Mouse (Mus musculus): ENCODE data around the gene Pxdc1. TPM values are rescaled to one million over a fixed set of nuclear protein-coding genes. Genes with fewer than 3 reads are reported as not detected.

The Pxdc1 gene
- polyA plus RNA-seq, 1 experiment from 2014 or later: 19.3 TPM

- Histone ChIP-seq H3K9ac (ENCODE audit: low read length) (no peak overlapping the region), H3K4me2 (ENCODE audit: low read depth, low read length) (no peak overlapping the region), H3K4me1 (ENCODE audit: control insufficient read depth, insufficient read depth, low read length) (peaks cover 23% of the 10 kb centered on the region), H3K27ac (ENCODE audit: low read length) (no peak overlapping the region), H3K9me3 (replicated peaks; ENCODE audit: control insufficient read depth, low read length) (no peaks in the 10 kb centered on the region), H3K36me3 (ENCODE audit: control insufficient read depth, insufficient read depth) (no peaks in the 10 kb centered on the region), H3K27me3 (ENCODE audit: control insufficient read depth, insufficient read depth, low read length) (0 out of 2 replicates have a peak, but pooled peaks cover under 1% of the 10 kb centered on the region), H3K4me3 (ENCODE audit: low read length) (no peak overlapping the region)
- WGBS: 88% methylated on average over 5 of the region's 5 CpGs
- no peak for ATAC-seq (replicated peaks; ENCODE audit: extremely low read depth, insufficient read depth, low FRiP score)
Observed at GRCm38 (mm10) chr13:34645519-34645918, 7.8 kb downstream of the Pxdc1 start.

GRCm38 (mm10) chr13:34644401-34644800, 8.9 kb downstream of the Pxdc1 start:
- Histone ChIP-seq H3K36me3 (ENCODE audit: control insufficient read depth, insufficient read depth) (no peaks in the 10 kb centered on the region), H3K9me3 (replicated peaks; ENCODE audit: control insufficient read depth, low read length) (no peaks in the 10 kb centered on the region), H3K4me3 (ENCODE audit: low read length) (no peak overlapping the region), H3K9ac (ENCODE audit: low read length) (no peak overlapping the region), H3K27ac (ENCODE audit: low read length) (no peak overlapping the region), H3K27me3 (ENCODE audit: control insufficient read depth, insufficient read depth, low read length) (no peaks in the 10 kb centered on the region), H3K4me2 (ENCODE audit: low read depth, low read length) (no peak overlapping the region), H3K4me1 (ENCODE audit: control insufficient read depth, insufficient read depth, low read length) (peaks cover 21% of the 10 kb centered on the region)
- 75% methylated on average over 14 of the region's 14 CpGs for WGBS
- no peak for ATAC-seq (replicated peaks; ENCODE audit: extremely low read depth, insufficient read depth, low FRiP score)

GRCm38 (mm10) chr13:34643926-34644325, 9.4 kb downstream of the Pxdc1 start:
- H3K27ac ChIP-seq (ENCODE audit: low read length): no peak overlapping the region
- 72% methylated on average over 4 of the region's 4 CpGs for WGBS
- ATAC-seq (replicated peaks; ENCODE audit: extremely low read depth, insufficient read depth, low FRiP score): no peak
- H3K27me3 ChIP-seq (ENCODE audit: control insufficient read depth, insufficient read depth, low read length): no peaks in the 10 kb centered on the region
- peaks cover 21% of the 10 kb centered on the region for H3K4me1 ChIP-seq (ENCODE audit: control insufficient read depth, insufficient read depth, low read length)
- H3K9ac ChIP-seq (ENCODE audit: low read length): no peak overlapping the region
- no peaks in the 10 kb centered on the region for H3K36me3 ChIP-seq (ENCODE audit: control insufficient read depth, insufficient read depth)
- H3K9me3 ChIP-seq (replicated peaks; ENCODE audit: control insufficient read depth, low read length): no peaks in the 10 kb centered on the region
- H3K4me3 ChIP-seq (ENCODE audit: low read length): no peak overlapping the region
- H3K4me2 ChIP-seq (ENCODE audit: low read depth, low read length): no peak overlapping the region

GRCm38 (mm10) chr13:34642941-34643875, 10.1 kb downstream of the Pxdc1 start:
- Histone ChIP-seq H3K27me3 (ENCODE audit: control insufficient read depth, insufficient read depth, low read length) (no peaks in the 10 kb centered on the region), H3K4me1 (ENCODE audit: control insufficient read depth, insufficient read depth, low read length) (peaks cover 15% of the 10 kb centered on the region), H3K9me3 (replicated peaks; ENCODE audit: control insufficient read depth, low read length) (no peaks in the 10 kb centered on the region), H3K27ac (ENCODE audit: low read length) (no peak overlapping the region), H3K4me3 (ENCODE audit: low read length) (no peak overlapping the region), H3K36me3 (ENCODE audit: control insufficient read depth, insufficient read depth) (peaks cover under 1% of the 10 kb centered on the region; the same call in 1 of the 2 replicates), H3K9ac (ENCODE audit: low read length) (no peak overlapping the region), H3K4me2 (ENCODE audit: low read depth, low read length) (no peak overlapping the region)
- no peak for ATAC-seq (replicated peaks; ENCODE audit: extremely low read depth, insufficient read depth, low FRiP score)
- 33% methylated on average over 7 of the region's 7 CpGs for WGBS

- no peak for ATAC-seq (replicated peaks; ENCODE audit: extremely low read depth, insufficient read depth, low FRiP score)
- Histone ChIP-seq H3K27me3 (ENCODE audit: control insufficient read depth, insufficient read depth, low read length) (no peaks in the 10 kb centered on the region), H3K4me3 (ENCODE audit: low read length) (no peak overlapping the region), H3K9me3 (replicated peaks; ENCODE audit: control insufficient read depth, low read length) (no peaks in the 10 kb centered on the region), H3K27ac (ENCODE audit: low read length) (no peak overlapping the region), H3K4me2 (ENCODE audit: low read depth, low read length) (no peak overlapping the region), H3K4me1 (ENCODE audit: control insufficient read depth, insufficient read depth, low read length) (peaks cover 8% of the 10 kb centered on the region), H3K36me3 (ENCODE audit: control insufficient read depth, insufficient read depth) (peaks cover 4% of the 10 kb centered on the region; the same call in 1 of the 2 replicates), H3K9ac (ENCODE audit: low read length) (no peak overlapping the region)
- WGBS: 54% methylated on average over 2 of the region's 2 CpGs
Observed at GRCm38 (mm10) chr13:34641066-34641465, 12.2 kb downstream of the Pxdc1 start.

GRCm38 (mm10) chr13:34635978-34636377, 17.3 kb downstream of the Pxdc1 start:
- Histone ChIP-seq H3K4me2 (ENCODE audit: low read depth, low read length) (no peak overlapping the region), H3K36me3 (ENCODE audit: control insufficient read depth, insufficient read depth) (peaks cover 9% of the 10 kb centered on the region), H3K4me1 (ENCODE audit: control insufficient read depth, insufficient read depth, low read length) (no peaks in the 10 kb centered on the region), H3K4me3 (ENCODE audit: low read length) (no peak overlapping the region), H3K9ac (ENCODE audit: low read length) (no peak overlapping the region), H3K9me3 (replicated peaks; ENCODE audit: control insufficient read depth, low read length) (no peaks in the 10 kb centered on the region), H3K27ac (ENCODE audit: low read length) (no peak overlapping the region), H3K27me3 (ENCODE audit: control insufficient read depth, insufficient read depth, low read length) (no peaks in the 10 kb centered on the region)
- WGBS: 34% methylated on average over 5 of the region's 5 CpGs
- ATAC-seq (replicated peaks; ENCODE audit: extremely low read depth, insufficient read depth, low FRiP score): no peak

GRCm38 (mm10) chr13:34630319-34630718, 23.0 kb downstream of the Pxdc1 start:
- no peak overlapping the region for H3K9ac ChIP-seq (ENCODE audit: low read length)
- WGBS: 90% methylated on average over 8 of the region's 8 CpGs
- H3K27ac ChIP-seq (ENCODE audit: low read length): no peak overlapping the region
- no peak for ATAC-seq (replicated peaks; ENCODE audit: extremely low read depth, insufficient read depth, low FRiP score)
- no peaks in the 10 kb centered on the region for H3K9me3 ChIP-seq (replicated peaks; ENCODE audit: control insufficient read depth, low read length)
- no peak overlapping the region for H3K4me2 ChIP-seq (ENCODE audit: low read depth, low read length)
- peaks cover 7% of the 10 kb centered on the region for H3K36me3 ChIP-seq (ENCODE audit: control insufficient read depth, insufficient read depth)
- H3K4me3 ChIP-seq (ENCODE audit: low read length): no peak overlapping the region
- no peaks in the 10 kb centered on the region for H3K27me3 ChIP-seq (ENCODE audit: control insufficient read depth, insufficient read depth, low read length)
- H3K4me1 ChIP-seq (ENCODE audit: control insufficient read depth, insufficient read depth, low read length): no peaks in the 10 kb centered on the region

- peaks cover 7% of the 10 kb centered on the region for H3K36me3 ChIP-seq (ENCODE audit: control insufficient read depth, insufficient read depth)
- whole genome bisulfite sequencing: 93% methylated on average over 5 of the region's 5 CpGs
- ATAC-seq (replicated peaks; ENCODE audit: extremely low read depth, insufficient read depth, low FRiP score): no peak
Observed at GRCm38 (mm10) chr13:34629741-34630140, 23.5 kb downstream of the Pxdc1 start.

GRCm38 (mm10) chr13:34627446-34627845, 25.8 kb downstream of the Pxdc1 start:
- 48% methylated on average over 3 of the region's 3 CpGs for WGBS
- Histone ChIP-seq H3K36me3 (ENCODE audit: control insufficient read depth, insufficient read depth) (peaks cover 2% of the 10 kb centered on the region; the same call in 1 of the 2 replicates), H3K4me1 (ENCODE audit: control insufficient read depth, insufficient read depth, low read length) (no peaks in the 10 kb centered on the region), H3K9ac (ENCODE audit: low read length) (no peak overlapping the region), H3K27me3 (ENCODE audit: control insufficient read depth, insufficient read depth, low read length) (no peaks in the 10 kb centered on the region), H3K4me2 (ENCODE audit: low read depth, low read length) (no peak overlapping the region), H3K9me3 (replicated peaks; ENCODE audit: control insufficient read depth, low read length) (no peaks in the 10 kb centered on the region), H3K4me3 (ENCODE audit: low read length) (no peak overlapping the region), H3K27ac (ENCODE audit: low read length) (no peak overlapping the region)
- ATAC-seq (replicated peaks; ENCODE audit: extremely low read depth, insufficient read depth, low FRiP score): no peak

More at GRCm38 (mm10) chr13:34629741-34630140, 23.5 kb downstream of the Pxdc1 start:
- H3K4me3 ChIP-seq (ENCODE audit: low read length): no peak overlapping the region
- H3K4me2 ChIP-seq (ENCODE audit: low read depth, low read length): no peak overlapping the region
- no peaks in the 10 kb centered on the region for H3K27me3 ChIP-seq (ENCODE audit: control insufficient read depth, insufficient read depth, low read length)
- no peaks in the 10 kb centered on the region for H3K4me1 ChIP-seq (ENCODE audit: control insufficient read depth, insufficient read depth, low read length)
- H3K27ac ChIP-seq (ENCODE audit: low read length): no peak overlapping the region
- H3K9ac ChIP-seq (ENCODE audit: low read length): no peak overlapping the region
- no peaks in the 10 kb centered on the region for H3K9me3 ChIP-seq (replicated peaks; ENCODE audit: control insufficient read depth, low read length)

Measured in heart, embryonic 16.5 days (tissue).